Mouse (Mus musculus) megakaryocyte, embryonic 14.5 days (primary cell): ENCODE data around the gene H2-T22.
"Not testable (repeated sequence)": the region's sequence is repeated elsewhere in the genome, so short reads cannot be mapped to it uniquely, and the experiment has no call there.

Source experiments
- FLI1 ChIP-seq: IDR thresholded peaks from 2 replicates; pipeline ENCODE4 v1.6.1; 2012; ENCODE audit warnings: low read length, inconsistent platforms, mixed read lengths
- GATA1 ChIP-seq: IDR thresholded peaks from 3 replicates; pipeline ENCODE4 v1.6.1; 2012; ENCODE audit warnings: mixed read lengths, low read length, inconsistent platforms, borderline replicate concordance

DNA sequence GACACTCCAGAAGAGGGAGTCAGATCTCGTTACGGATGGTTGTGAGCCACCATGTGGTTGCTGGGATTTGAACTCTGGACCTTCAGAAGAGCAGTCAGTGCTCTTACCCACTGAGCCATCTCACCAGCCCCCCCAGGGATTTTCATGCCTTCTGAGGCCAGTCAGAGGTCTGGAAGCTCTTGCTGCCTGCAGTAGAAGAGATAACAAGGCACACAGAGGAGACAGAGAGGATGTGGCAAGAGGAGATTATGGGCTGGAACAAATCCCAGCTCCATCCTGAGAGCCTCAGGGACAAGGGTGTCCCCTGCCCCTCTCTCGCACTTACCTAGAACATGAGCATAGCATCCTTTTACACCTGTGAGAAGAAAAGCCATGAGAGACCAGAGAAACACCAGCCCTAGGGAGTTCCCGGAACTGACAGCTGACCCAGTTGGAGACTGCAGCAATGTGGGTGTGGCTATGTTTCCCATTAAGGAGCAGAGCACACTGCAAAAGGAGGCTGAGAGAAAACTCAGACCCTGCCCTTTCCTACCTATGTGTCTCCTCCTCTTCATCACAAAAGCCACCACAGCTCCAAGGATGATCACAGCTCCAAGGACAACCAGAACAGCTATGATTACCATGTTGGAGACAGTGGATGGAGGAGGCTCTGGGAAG lies 12.4 kb downstream of the H2-T22 start:
- not testable (repeated sequence) for TF ChIP-seq GATA1, FLI1
